Mouse (Mus musculus) embryonic facial prominence, embryonic 14.5 days (tissue): ENCODE data around the gene Rorb. TPM values are rescaled to one million over a fixed set of nuclear protein-coding genes. Genes with fewer than 3 reads are reported as not detected.

Experiments used
- ATAC-seq: fragments of 200-750 bp; cut with Nextera tagmentation; 2 replicates; pipeline ENCODE4 v1.8.0; 2017; ENCODE audit warnings: low read depth, moderate number of reproducible peaks, moderate TSS enrichment
- DNase-seq: peaks from one replicate; pipeline ENCODE4 v3.0.0-alpha.2; 2015; ENCODE audit warnings: low spot score
- H3K27ac ChIP-seq: fragments of 300-500 bp; sonication (generic); replicated peaks from 2 replicates; pipeline ENCODE4 v1.5.1; 2014; ENCODE audit warnings: low read depth, mild to moderate bottlenecking, low read length, moderate library complexity
- H3K27me3 ChIP-seq: fragments of 300-500 bp; sonication (generic); replicated peaks from 2 replicates; pipeline ENCODE4 v1.6.1; 2014; ENCODE audit warnings: low read length; ENCODE audit not compliant: control insufficient read depth, insufficient read depth
- H3K36me3 ChIP-seq: fragments of 300-500 bp; sonication (generic); 2 replicates; pipeline ENCODE4 v1.6.1; 2014; ENCODE audit warnings: low read length, mixed read lengths; ENCODE audit not compliant: control insufficient read depth, insufficient read depth
- H3K4me1 ChIP-seq: fragments of 300-500 bp; sonication (generic); 2 replicates; pipeline ENCODE4 v1.6.1; 2014; ENCODE audit warnings: antibody characterized with exemption, low read length; ENCODE audit not compliant: control insufficient read depth, insufficient read depth
- H3K4me2 ChIP-seq: fragments of 300-500 bp; sonication (generic); 2 replicates; pipeline ENCODE4 v1.6.1; 2014; ENCODE audit warnings: low read depth, mild to moderate bottlenecking, low read length, moderate library complexity, mixed read lengths
- H3K4me3 ChIP-seq: fragments of 300-500 bp; sonication (generic); 2 replicates; pipeline ENCODE4 v1.5.1; 2014; ENCODE audit warnings: low read depth, mild to moderate bottlenecking, low read length
- H3K9ac ChIP-seq: fragments of 300-500 bp; sonication (generic); 2 replicates; pipeline ENCODE4 v1.6.1; 2014; ENCODE audit warnings: low read depth, mild to moderate bottlenecking, low read length, moderate library complexity, mixed read lengths
- H3K9me3 ChIP-seq: fragments of 300-500 bp; sonication (generic); 2 replicates; pipeline ENCODE4 v1.6.1; 2016; ENCODE audit warnings: low read length; ENCODE audit not compliant: control insufficient read depth
- WGBS: fragments of 180-500 bp; shearing (Covaris S2); extraction: QIAGEN DNeasy Blood & Tissue Kit; methylation state at CpG from one replicate; pipeline ENCODE4 v1.1.7; 2014; 5-methylcytosine and 5-hydroxymethylcytosine counted together
- polyA plus RNA-seq: library from polyadenylated mRNA; unstranded; fragments of >200 nt; fragmentation: Nextera tagmentation; extraction: Ambion mirVana; gene quantifications from 2 replicates; pipeline ENCODE4 v1.2.1, GENCODE M21; 2014

Gene Rorb
- polyA plus RNA-seq, 1 experiment from 2014 or later = 0.61 TPM

GRCm38 (mm10) chr19:19058201-19058600 is 52.8 kb downstream of the Rorb start:
- DNase-seq (no peak), ATAC-seq (no peak)
- no peak overlapping the region for H3K4me2 ChIP-seq
- H3K36me3 ChIP-seq = no peaks in the 10 kb centered on the region
- no peaks in the 10 kb centered on the region for H3K27me3 ChIP-seq
- H3K9me3 ChIP-seq = no peaks in the 10 kb centered on the region
- H3K4me3 ChIP-seq = no peak overlapping the region
- WGBS = 84% methylated on average over 8 of the region's 8 CpGs
- no peak overlapping the region for H3K27ac ChIP-seq
- H3K4me1 ChIP-seq = no peaks in the 10 kb centered on the region
- no peak overlapping the region for H3K9ac ChIP-seq

- Histone ChIP-seq H3K36me3 (no peaks in the 10 kb centered on the region), H3K4me3 (no peak overlapping the region), H3K9me3 (no peaks in the 10 kb centered on the region), H3K9ac (no peak overlapping the region), H3K4me1 (no peaks in the 10 kb centered on the region), H3K27ac (no peak overlapping the region), H3K27me3 (no peaks in the 10 kb centered on the region), H3K4me2 (no peak overlapping the region)
- peak; percentile 22 for DNase-seq
- ATAC-seq = no peak
- 37% methylated on average over 2 of the region's 2 CpGs for WGBS
Observed at GRCm38 (mm10) chr19:19043138-19043537, 67.9 kb downstream of the Rorb start.

- Histone ChIP-seq H3K4me1 (no peaks in the 10 kb centered on the region), H3K9ac (no peak overlapping the region), H3K4me3 (no peak overlapping the region), H3K36me3 (no peaks in the 10 kb centered on the region), H3K4me2 (no peak overlapping the region), H3K27ac (no peak overlapping the region), H3K27me3 (no peaks in the 10 kb centered on the region), H3K9me3 (no peaks in the 10 kb centered on the region)
- WGBS = 64% methylated on average over 2 of the region's 2 CpGs
- ATAC-seq (no peak), DNase-seq (no peak)
Observed at GRCm38 (mm10) chr19:19040800-19041199, 70.2 kb downstream of the Rorb start.

GRCm38 (mm10) chr19:19034482-19035315 is 76.3 kb downstream of the Rorb start:
- no peak overlapping the region for H3K9ac ChIP-seq

GRCm38 (mm10) chr19:19033974-19034373 is 77.0 kb downstream of the Rorb start:
- no peak overlapping the region for H3K9ac ChIP-seq
- 68% methylated on average over 3 of the region's 3 CpGs for WGBS

More at GRCm38 (mm10) chr19:19034482-19035315, 76.3 kb downstream of the Rorb start:
- Histone ChIP-seq H3K4me3 (no peak overlapping the region), H3K4me1 (no peaks in the 10 kb centered on the region), H3K36me3 (no peaks in the 10 kb centered on the region), H3K27ac (no peak overlapping the region), H3K9me3 (no peaks in the 10 kb centered on the region), H3K4me2 (no peak overlapping the region), H3K27me3 (no peaks in the 10 kb centered on the region)
- no peak for ATAC-seq
- WGBS = 86% methylated on average over 5 of the region's 5 CpGs
- DNase-seq = no peak

GRCm38 (mm10) chr19:19005144-19005543 is 105.9 kb downstream of the Rorb start:
- H3K4me1 ChIP-seq = no peaks in the 10 kb centered on the region
- no peak overlapping the region for H3K27ac ChIP-seq
- H3K9ac ChIP-seq = no peak overlapping the region
- H3K4me2 ChIP-seq = no peak overlapping the region
- peak; percentile 49 for DNase-seq
- H3K36me3 ChIP-seq = no peaks in the 10 kb centered on the region
- H3K4me3 ChIP-seq = no peak overlapping the region
- no peak for ATAC-seq
- no peaks in the 10 kb centered on the region for H3K27me3 ChIP-seq
- 47% methylated on average over 6 of the region's 6 CpGs for WGBS
- no peaks in the 10 kb centered on the region for H3K9me3 ChIP-seq

More at GRCm38 (mm10) chr19:19033974-19034373, 77.0 kb downstream of the Rorb start:
- H3K4me1 ChIP-seq = no peaks in the 10 kb centered on the region
- no peaks in the 10 kb centered on the region for H3K36me3 ChIP-seq
- DNase-seq (no peak), ATAC-seq (no peak)
- H3K27ac ChIP-seq = no peak overlapping the region
- H3K4me2 ChIP-seq = no peak overlapping the region
- no peaks in the 10 kb centered on the region for H3K9me3 ChIP-seq
- H3K4me3 ChIP-seq = no peak overlapping the region
- H3K27me3 ChIP-seq = no peaks in the 10 kb centered on the region

- Histone ChIP-seq H3K36me3 (no peaks in the 10 kb centered on the region), H3K4me3 (no peak overlapping the region), H3K4me2 (no peak overlapping the region), H3K27ac (no peak overlapping the region), H3K27me3 (no peaks in the 10 kb centered on the region), H3K9me3 (no peaks in the 10 kb centered on the region), H3K9ac (no peak overlapping the region), H3K4me1 (no peaks in the 10 kb centered on the region)
- DNase-seq = no peak
- ATAC-seq = no peak
- WGBS = 63% methylated on average over 10 of the region's 11 CpGs
Observed at GRCm38 (mm10) chr19:19004023-19004656, 106.9 kb downstream of the Rorb start.

- no peak overlapping the region for H3K4me2 ChIP-seq
- WGBS = 81% methylated on average over 8 of the region's 8 CpGs
- no peak for ATAC-seq
- 0 out of 2 replicates have a peak, but pooled peaks cover 3% of the 10 kb centered on the region for H3K9me3 ChIP-seq
- no peaks in the 10 kb centered on the region for H3K4me1 ChIP-seq
- no peak overlapping the region for H3K27ac ChIP-seq
- no peak overlapping the region for H3K9ac ChIP-seq
- no peaks in the 10 kb centered on the region for H3K36me3 ChIP-seq
- H3K27me3 ChIP-seq = no peaks in the 10 kb centered on the region
- DNase-seq = no peak
- no peak overlapping the region for H3K4me3 ChIP-seq
Observed at GRCm38 (mm10) chr19:18998966-18999365, 112.0 kb downstream of the Rorb start.
